Mouse (Mus musculus): ENCODE measurements around the gene Cdk5. TPM values are rescaled to one million over a fixed set of nuclear protein-coding genes. Genes with fewer than 3 reads are reported as not detected.

Gene Cdk5
- total RNA-seq (2021), result 100 to 1,000 TPM; 132 TPM

DNA sequence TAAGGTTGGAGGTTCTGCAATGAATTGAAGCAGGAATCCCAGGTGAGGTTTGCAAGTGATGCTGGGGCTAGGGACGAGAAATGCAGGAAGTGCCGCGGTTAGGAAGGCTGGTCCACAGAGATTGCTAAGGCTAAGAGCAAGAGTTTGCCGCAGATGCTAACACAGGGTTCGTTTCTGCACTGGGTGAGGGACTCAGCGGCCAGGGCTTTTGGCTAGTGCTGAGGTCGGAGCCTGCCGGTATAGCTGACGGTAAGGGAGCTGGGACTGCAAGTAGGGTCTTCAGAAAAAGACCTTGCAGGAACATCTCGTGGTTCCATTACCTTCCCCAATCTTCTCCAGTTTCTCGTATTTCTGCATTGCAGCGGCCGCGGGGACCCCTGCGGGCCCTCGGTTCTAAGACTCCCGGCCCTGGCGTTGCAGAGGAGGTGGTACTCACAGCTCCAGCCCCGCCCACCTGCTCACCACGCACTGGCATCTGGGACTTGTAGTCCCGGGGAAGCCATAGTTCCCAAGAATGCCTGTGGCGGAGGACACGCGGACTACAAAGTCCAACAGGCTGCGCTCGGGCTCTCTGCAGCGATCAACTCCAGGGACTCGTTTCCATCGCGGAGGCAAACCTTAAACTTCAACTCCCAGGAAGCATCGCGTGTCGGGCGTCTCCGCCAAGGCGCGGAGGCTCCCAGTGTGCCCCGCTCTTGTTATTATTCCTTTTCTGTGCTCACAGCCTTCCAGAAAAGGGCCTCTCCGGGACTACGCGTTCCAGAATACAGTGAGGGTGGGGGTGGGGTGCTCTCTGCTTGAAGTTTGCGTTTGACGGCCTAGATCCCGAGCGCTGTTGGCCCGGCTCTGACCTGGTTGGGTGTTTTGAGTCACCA, at the start of gene Cdk5, which contains the start of gene Slc4a2:
TSS of gene Cdk5 (minus strand) at position 402 of the 875 bp plus-strand sequence.
TSS of gene Slc4a2 (plus strand) at position 709 of the 875 bp plus-strand sequence.
- intact Hi-C loops (cut with DNase I), result loop anchor here (1.0 kb wide), 1 partner anchor 22 kb away; the partner anchor contains the start of gene Fastk

GRCm38 (mm10) chr5:24470600-24470999, 47.3 kb upstream of the Cdk5 start:
- intact Hi-C loops (cut with DNase I), result loop anchor here (5.0 kb wide), 1 partner anchor 73 kb away; no protein-coding TSS in a partner anchor
- DNase-seq (ENCODE audit: low spot score in 2 of 2), result peak; percentile 78 to 84

More for the DNA sequence above, at the start of gene Cdk5, which contains the start of gene Slc4a2:
- DNase-seq (ENCODE audit: low spot score in 2 of 2), result peak; percentile 99 to 100

- DNase-seq (ENCODE audit: low spot score in 2 of 2), result no peak
- intact Hi-C loops (cut with DNase I), result no loop called here
Measured at GRCm38 (mm10) chr5:24466762-24467161, 43.4 kb upstream of the Cdk5 start.

DNA sequence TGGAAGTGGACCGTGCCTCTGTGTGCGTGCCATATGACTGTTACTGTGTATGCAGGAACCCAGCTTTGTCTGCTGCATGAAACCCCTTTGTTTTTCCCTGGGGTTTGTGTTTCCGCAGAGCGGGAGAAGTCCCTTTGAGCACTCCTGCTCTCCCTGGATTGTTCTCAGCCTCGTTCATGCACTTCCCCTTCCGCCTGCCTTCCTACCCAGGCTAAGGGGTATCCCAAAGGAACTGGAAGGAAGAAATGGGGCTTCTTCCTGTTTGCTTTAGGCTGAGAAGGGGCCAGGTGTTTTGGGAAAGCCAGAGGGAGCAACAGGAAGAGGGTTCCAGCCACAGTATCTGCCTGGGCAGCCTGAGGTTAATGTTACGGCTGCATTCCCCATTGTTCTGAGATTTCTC, 32.3 kb upstream of the Cdk5 start:
- intact Hi-C loops (cut with DNase I), result no loop called here

DNA sequence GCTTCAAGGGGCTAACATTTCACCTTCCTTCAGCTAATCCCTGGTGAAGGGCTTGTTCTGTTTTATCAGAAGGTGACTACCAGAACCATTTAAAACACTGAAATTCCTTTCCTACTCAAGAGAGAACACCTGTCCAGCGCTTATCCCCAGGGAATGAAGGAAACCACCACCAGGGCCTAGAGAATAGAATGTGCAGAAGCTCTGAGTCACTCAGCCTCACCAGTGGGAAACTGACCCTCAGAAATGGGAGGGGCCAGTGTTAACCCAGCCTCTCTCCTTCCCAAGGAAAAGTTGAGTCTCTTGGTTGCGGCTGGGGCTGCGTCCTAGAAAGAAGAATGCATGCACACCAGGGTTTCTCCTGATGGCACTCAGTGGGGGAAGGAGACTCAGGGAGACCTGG, 31.7 kb upstream of the Cdk5 start:
- intact Hi-C loops (cut with DNase I), result no loop called here
- no peak for DNase-seq (ENCODE audit: low spot score in 2 of 2)

More for the DNA sequence above, 32.3 kb upstream of the Cdk5 start:
- no peak for DNase-seq (ENCODE audit: low spot score in 2 of 2)

DNA sequence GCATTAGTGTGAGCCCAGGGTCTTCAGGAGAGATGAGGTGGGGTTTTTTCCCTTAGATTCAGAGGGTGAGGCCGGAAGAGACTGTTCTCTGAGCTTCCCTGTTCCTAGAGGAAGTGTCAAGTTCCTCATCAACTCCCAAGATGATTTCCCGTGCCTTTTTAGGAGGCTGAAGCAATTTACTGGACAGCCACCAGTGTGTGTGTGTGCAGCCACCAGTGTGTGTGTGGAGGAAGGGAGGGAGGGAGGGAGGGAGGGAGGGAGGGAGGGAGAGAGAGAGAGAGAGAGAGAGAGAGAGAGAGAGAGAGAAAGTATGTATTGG, 30.6 kb upstream of the Cdk5 start:
- intact Hi-C loops (cut with DNase I), result no loop called here
- no peak for DNase-seq (ENCODE audit: low spot score in 2 of 2)

DNA sequence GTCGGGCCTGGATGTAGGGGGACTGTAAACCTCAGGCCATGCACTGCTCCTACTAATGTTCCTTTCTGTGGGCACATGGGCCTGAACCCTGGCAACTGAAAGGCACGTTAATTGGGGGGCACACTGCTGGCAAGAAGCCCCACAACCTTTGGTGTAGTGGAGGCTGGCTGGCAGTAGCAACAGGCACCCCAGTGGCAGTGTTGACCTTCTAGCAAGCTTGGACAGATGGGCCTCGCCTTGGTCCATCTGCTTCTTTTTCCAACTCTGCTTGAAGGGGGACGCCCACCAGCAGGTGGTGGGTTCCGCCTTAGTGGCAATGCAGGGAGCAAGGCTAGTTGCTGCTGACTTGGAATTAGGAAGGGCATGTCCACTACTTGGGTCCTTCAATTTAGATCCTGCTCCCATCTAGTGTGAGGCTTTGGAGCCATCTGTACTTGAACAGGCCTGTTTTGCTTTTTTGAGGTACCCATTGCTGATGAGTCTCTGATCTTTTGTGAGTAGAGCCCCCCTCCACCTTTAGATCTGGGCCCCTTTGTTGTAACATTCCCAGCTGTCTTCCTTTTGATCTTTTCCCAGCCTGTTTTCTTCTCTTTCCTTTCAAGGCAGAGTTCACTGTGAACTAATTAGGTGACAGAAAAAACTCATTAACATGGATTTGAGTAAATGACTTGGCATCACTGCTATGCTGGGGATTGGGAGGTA, 30.1 kb upstream of the Cdk5 start:
- no peak for DNase-seq (ENCODE audit: low spot score in 2 of 2)
- intact Hi-C loops (cut with DNase I), result no loop called here

- DNase-seq (ENCODE audit: low spot score in 2 of 2), result peak in 1 of 2 experiments; percentile 42
Measured at GRCm38 (mm10) chr5:24452691-24453233, 29.4 kb upstream of the Cdk5 start.

GRCm38 (mm10) chr5:24452030-24452690, 28.8 kb upstream of the Cdk5 start, which contains the start of gene Agap3:
TSS of gene Agap3 (plus strand) at chr5:24452177.
- intact Hi-C loops (cut with DNase I), result no loop called here
- DNase-seq (ENCODE audit: low spot score in 2 of 2), result peak in 1 of 2 experiments; percentile 35

More at GRCm38 (mm10) chr5:24452691-24453233, 29.4 kb upstream of the Cdk5 start:
- intact Hi-C loops (cut with DNase I), result no loop called here

- intact Hi-C loops (cut with DNase I), result no loop called here
- DNase-seq (ENCODE audit: low spot score in 2 of 2), result peak; percentile 89
Measured at GRCm38 (mm10) chr5:24451264-24452029, 28.1 kb upstream of the Cdk5 start.

DNA sequence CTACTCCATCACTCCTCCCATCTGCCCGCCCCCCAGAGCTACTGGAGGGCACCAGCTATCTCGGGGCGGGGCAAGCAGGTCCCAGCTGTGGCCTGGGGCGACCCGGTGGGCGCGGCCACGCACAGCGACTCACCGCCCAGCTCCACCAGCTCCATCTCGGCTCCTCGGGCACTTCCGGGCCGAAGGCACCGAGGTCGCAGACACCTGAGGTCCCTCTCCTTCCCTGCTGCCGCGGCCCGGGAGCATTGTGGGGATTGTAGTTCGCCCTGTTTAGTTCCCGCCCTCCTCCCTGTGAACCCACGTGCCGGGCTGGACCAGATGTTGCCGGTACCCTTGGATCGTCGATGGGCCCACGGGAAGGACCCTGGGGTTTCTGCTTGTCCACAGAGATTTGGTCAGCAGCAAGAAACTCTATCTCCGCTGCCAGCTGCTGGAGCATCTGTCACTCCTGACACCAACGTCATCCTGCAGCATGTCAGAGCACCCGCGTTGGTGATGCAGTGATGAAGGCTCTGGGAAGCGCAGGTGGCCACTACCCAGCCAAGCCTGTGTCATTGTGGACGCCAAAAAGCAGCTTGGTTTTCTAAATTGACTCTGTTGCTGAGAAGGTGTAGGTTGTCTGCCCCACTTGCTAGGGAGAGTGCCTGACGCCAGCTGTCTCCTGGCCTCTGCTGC, 24.4 kb upstream of the Cdk5 start, which contains the start of gene Tmub1:
TSS of gene Tmub1 (minus strand) at position 231 of the 675 bp plus-strand sequence.
- peak; percentile 85 to 91 for DNase-seq (ENCODE audit: low spot score in 2 of 2)
- intact Hi-C loops (cut with DNase I), result no loop called here

- intact Hi-C loops (cut with DNase I), result no loop called here
- no peak for DNase-seq (ENCODE audit: low spot score in 2 of 2)
Measured at GRCm38 (mm10) chr5:24446630-24447029, 23.3 kb upstream of the Cdk5 start.

DNA sequence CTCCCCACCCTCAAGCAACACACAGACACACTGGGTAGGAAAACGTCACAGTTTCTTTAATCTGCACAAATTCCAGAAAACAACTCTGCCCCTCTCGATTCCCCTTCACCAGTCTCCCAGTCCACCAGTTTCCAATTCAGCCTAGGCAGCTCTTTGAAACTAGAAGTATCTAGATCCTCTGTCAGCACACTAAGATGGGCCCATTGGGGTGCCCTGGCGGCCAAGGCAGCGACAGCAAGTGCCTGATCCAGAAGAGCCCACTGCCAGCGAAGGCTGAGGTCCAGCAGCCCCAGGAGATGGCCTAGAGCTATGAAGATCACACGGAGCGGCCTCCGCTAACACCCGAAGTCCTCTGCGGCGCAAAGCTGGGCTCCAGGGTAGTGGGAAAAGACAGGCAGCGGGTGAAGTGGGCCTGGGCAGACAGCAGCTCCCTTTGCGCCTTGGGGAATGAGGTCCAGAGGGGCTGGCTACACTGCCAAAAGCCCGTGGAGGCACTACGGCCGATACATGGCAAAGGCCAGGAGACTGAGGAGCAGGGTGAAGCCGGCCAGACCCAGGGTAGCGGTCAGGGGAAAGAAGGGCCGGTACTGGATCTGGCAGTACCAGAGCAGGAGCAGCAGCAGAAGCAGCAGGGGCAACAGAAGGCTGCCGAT, 22.2 kb upstream of the Cdk5 start:
- no peak for DNase-seq (ENCODE audit: low spot score in 2 of 2)
- intact Hi-C loops (cut with DNase I), result loop anchor here (1.0 kb wide), 1 partner anchor 22 kb away; the partner anchor contains the start of genes Cdk5 and Slc4a2

- intact Hi-C loops (cut with DNase I), result loop anchor here (1.0 kb wide), 1 partner anchor 22 kb away; the partner anchor contains the start of genes Cdk5 and Slc4a2
- peak; percentile 95 for DNase-seq (ENCODE audit: low spot score in 2 of 2)
Measured at GRCm38 (mm10) chr5:24444746-24445427, 21.6 kb upstream of the Cdk5 start, which contains the start of gene Fastk. TSS of gene Fastk (minus strand) at chr5:24445287.

- no peak for DNase-seq (ENCODE audit: low spot score in 2 of 2)
- intact Hi-C loops (cut with DNase I), result no loop called here
Measured at GRCm38 (mm10) chr5:24443927-24444326, 20.6 kb upstream of the Cdk5 start.

DNA sequence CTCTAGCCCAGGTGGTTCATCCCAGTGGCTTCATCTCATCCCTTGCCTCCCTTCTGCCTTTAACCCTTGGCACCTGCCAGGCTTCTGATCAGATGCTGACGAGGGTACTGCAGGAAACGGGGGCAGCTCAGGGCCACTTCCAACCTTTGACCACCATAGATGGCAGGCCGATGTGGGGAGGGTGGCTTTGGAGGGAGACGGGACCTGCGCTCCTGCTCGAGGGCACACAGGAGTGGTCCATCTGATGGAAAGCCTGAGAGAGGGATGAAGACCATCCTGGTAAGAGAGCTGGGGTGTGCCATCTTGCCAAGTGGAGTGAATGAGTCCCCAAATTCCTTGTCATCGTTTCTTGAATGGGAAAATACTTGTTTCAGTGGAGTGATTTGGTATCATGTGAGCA, 19.9 kb upstream of the Cdk5 start:
- intact Hi-C loops (cut with DNase I), result no loop called here
- DNase-seq (ENCODE audit: low spot score in 2 of 2), result no peak

- no peak for DNase-seq (ENCODE audit: low spot score in 2 of 2)
- intact Hi-C loops (cut with DNase I), result no loop called here
Measured at GRCm38 (mm10) chr5:24442029-24442428, 18.7 kb upstream of the Cdk5 start.

Data from left cerebral cortex, postnatal 25 days (tissue).